Mouse (Mus musculus) G1E (cell line): ENCODE data around the gene Arfgap3.

Source experiments
- CTCF ChIP-seq: IDR thresholded peaks from 2 replicates; pipeline ENCODE4 v1.5.1; 2012; ENCODE audit warnings: low read depth, low read length, inconsistent platforms, mixed read lengths
- GATA1 ChIP-seq: IDR thresholded peaks from 2 replicates; pipeline ENCODE4 v1.6.1; 2012; ENCODE audit warnings: borderline replicate concordance, low read length, inconsistent platforms, mixed read lengths
- POLR2AphosphoS5 ChIP-seq: IDR thresholded peaks from 2 replicates; pipeline ENCODE4 v1.6.1; 2012; ENCODE audit warnings: low read depth, low read length, inconsistent platforms; ENCODE audit not compliant: insufficient replicate concordance
- TAL1 ChIP-seq: conservative IDR thresholded peaks from 2 replicates; pipeline ENCODE4 v1.6.1; 2012; ENCODE audit warnings: low read depth, low read length, inconsistent platforms, mixed read lengths

GRCm38 (mm10) chr15:83323071-83323470 lies 27.0 kb downstream of the Arfgap3 start:
- TF ChIP-seq GATA1 (no peak), POLR2AphosphoS5 (no peak), CTCF (no peak), TAL1 (no peak)
